Mouse (Mus musculus) spleen, adult 12 weeks (tissue): ENCODE results near the gene Naa40.

Experiments used
- DNase-seq: peaks from one replicate; pipeline ENCODE4 v3.0.0; 2022; ENCODE audit warnings: low spot score

Naa40 gene

GRCm38 (mm10) chr19:7265478-7266191 is 24.7 kb upstream of the Naa40 start:
- DNase-seq = no peak

- DNase-seq = no peak
Measured at GRCm38 (mm10) chr19:7264766-7265331, 23.9 kb upstream of the Naa40 start.

- peak; percentile 65 for DNase-seq
Measured at GRCm38 (mm10) chr19:7264088-7264765, 23.2 kb upstream of the Naa40 start.

GRCm38 (mm10) chr19:7262592-7262991 is 21.6 kb upstream of the Naa40 start:
- no peak for DNase-seq

- no peak for DNase-seq
Measured at GRCm38 (mm10) chr19:7261964-7262363, 21.0 kb upstream of the Naa40 start.

- no peak for DNase-seq
Measured at GRCm38 (mm10) chr19:7261476-7261875, 20.5 kb upstream of the Naa40 start.

- DNase-seq = no peak
Measured at GRCm38 (mm10) chr19:7257881-7258280, 16.9 kb upstream of the Naa40 start.

GRCm38 (mm10) chr19:7246021-7246420 is 5.0 kb upstream of the Naa40 start:
- no peak for DNase-seq

GRCm38 (mm10) chr19:7240291-7240690 is 692 bp downstream of the Naa40 start:
- DNase-seq = peak; percentile 31

- DNase-seq = no peak
Measured at GRCm38 (mm10) chr19:7239574-7239973, 1.4 kb downstream of the Naa40 start.

GRCm38 (mm10) chr19:7236742-7237141 is 4.2 kb downstream of the Naa40 start:
- no peak for DNase-seq

GRCm38 (mm10) chr19:7236011-7236410 is 5.0 kb downstream of the Naa40 start:
- DNase-seq = no peak

- no peak for DNase-seq
Measured at GRCm38 (mm10) chr19:7235461-7235860, 5.5 kb downstream of the Naa40 start.

- peak; percentile 57 for DNase-seq
Measured at GRCm38 (mm10) chr19:7234537-7235221, 6.3 kb downstream of the Naa40 start.

- no peak for DNase-seq
Measured at GRCm38 (mm10) chr19:7226511-7226914, 14.5 kb downstream of the Naa40 start.

GRCm38 (mm10) chr19:7225096-7225690 is 15.8 kb downstream of the Naa40 start:
- no peak for DNase-seq

GRCm38 (mm10) chr19:7224253-7224652 is 16.7 kb downstream of the Naa40 start:
- DNase-seq = no peak

- DNase-seq = no peak
Measured at GRCm38 (mm10) chr19:7223488-7223887, 17.5 kb downstream of the Naa40 start.

- DNase-seq = no peak
Measured at GRCm38 (mm10) chr19:7222196-7222595, 18.8 kb downstream of the Naa40 start.

- DNase-seq = no peak
Measured at GRCm38 (mm10) chr19:7218753-7219152, 22.2 kb downstream of the Naa40 start.

- no peak for DNase-seq
Measured at GRCm38 (mm10) chr19:7217926-7218267, 23.1 kb downstream of the Naa40 start.

GRCm38 (mm10) chr19:7217162-7217925 is 23.6 kb downstream of the Naa40 start, which contains the start of gene Cox8a:
TSS of gene Cox8a (minus strand) at chr19:7217616.
- DNase-seq = peak; percentile 91
